Mouse (Mus musculus) NIH3T3 (cell line): ENCODE measurements at regions not wholly inside any gene's neighbourhood (a gene's known extent, or its start where the extent isn't known, plus 50 kb on each side); places are given as distances from the start of the nearest gene placed in this dataset.

Experiments
- DNase-seq: peaks from one replicate; pipeline ENCODE4 v3.0.0-alpha.2; 2012; ENCODE audit warnings: low read depth

DNA sequence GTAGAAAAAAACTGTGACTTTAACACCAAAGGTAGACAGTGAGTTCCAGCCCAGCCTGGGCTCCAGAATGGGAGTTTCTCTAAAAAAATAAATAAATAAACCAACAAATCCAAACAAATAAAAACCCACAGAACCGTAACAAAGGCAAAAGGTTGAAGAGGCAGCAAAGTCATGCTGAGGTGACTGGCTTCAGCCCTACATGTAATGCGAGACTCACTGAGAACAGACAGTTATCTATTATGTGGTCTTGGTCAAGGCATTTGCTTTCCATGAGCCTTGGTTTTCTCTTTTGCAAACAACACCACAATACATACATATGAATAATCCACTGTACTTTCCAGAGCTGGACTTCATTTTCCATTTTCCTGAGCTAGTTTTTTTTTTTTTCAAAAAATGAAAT is 516.6 kb upstream of the Adam5 start:
- peak; percentile 52 for DNase-seq

DNA sequence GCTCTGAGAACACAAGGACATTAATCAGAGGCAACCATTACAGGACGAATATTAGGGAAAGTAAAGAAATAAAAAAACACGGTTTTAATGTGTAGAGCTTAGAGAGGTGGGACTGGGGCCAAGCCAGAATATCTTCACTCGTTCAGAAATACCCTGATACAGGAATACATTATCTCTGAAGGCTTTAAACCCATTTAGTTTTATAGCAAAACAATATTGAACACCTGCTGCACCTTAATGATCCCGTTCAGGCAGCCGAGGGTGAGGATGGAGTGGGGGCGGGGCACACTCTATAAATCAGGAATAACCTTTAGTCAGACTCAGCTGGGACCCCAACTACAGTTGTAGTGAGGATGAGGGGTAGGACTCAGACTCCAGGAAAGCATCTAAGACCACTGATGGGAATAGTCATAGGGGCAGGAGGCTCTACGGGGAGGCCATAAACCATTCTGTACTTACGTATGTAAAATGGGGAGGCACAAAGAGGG is 508.0 kb upstream of the Adam5 start:
- no peak for DNase-seq

DNA sequence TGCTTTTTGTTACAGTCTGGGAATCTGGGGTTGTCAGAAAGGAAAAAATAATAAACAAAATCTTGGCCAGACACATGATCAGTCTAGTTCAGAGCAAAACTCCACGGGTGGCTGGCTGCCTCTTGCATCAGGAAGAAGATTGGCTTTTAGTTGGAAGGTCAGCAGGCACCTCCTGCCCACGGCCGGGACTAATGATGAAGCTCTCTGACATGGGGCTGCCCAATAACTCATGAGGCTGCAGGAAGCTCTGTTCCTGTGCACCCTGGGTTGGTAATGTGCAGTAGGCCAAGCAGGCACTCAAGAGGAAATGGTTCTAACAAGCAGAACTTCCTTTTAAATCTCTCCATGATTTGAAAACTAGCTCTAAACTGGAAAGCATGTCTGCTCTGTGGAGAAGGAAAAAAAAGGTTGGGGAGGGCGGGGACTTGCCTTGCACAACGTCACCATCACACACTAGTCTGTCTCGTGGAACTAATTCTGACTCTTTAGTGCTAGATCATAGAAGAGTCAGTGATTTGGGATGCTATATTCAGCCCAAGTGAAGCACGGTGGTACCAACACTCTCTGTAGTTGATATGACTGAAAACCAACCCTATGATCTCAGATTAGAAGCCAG is 507.1 kb upstream of the Adam5 start:
- peak; percentile 53 for DNase-seq

DNA sequence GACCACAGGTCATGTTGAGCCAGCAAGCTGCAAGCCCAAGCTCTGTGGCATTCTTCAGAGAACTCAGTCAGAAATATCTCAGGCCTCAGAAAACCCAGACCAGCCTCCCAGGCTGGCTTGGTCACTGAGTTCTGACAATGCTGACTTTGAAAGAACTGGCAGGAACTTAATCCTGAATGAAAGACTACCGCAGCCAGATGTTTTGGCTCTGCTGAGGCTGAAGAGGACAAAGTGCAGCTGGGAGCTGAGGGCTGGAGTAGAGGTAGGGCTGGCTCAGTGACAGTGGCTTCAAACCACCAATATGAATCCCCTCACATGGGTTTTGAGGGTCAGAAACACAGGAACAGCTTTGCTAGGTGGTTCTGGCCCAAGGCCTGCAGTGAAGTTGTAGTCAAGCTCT is 505.6 kb upstream of the Adam5 start:
- DNase-seq, result peak; percentile 43

DNA sequence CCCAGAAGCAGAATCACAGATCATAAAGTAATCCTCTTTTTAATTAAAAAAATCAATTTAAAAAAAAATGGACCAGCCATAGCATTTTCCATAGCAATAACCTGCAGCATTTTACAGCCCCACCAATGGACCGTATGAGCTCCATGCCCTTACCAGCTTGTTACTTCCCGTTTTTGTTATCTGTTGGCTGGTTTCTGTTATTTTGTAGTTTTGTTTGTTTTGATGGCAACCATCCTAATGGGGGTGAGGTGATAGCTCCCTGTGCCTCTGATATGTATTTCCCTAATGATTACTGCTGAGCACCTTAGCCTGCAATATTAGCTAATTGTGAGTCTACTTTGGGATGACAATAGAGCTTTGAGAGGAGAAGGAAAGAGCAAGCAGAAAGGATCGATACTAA is 504.1 kb upstream of the Adam5 start:
- no peak for DNase-seq

DNA sequence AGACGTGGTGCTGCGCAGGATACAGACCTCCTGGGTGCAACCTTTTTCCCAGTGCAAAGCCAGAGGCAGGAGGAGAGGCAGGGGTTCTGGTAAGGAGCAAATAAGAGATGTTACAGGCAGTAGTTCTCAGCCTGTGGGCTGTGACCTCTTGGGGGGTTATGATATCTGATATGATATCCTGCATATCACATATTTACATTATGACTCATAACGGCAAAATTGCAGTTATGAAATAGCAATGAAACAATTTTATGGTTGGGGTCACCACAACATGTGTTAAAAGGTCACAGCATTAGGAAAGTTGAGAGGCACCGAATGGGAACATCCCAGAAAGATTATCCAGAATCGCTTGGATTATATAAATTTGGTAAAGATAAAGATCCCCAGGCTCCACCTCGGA is 502.8 kb upstream of the Adam5 start:
- DNase-seq, result peak; percentile 40

DNA sequence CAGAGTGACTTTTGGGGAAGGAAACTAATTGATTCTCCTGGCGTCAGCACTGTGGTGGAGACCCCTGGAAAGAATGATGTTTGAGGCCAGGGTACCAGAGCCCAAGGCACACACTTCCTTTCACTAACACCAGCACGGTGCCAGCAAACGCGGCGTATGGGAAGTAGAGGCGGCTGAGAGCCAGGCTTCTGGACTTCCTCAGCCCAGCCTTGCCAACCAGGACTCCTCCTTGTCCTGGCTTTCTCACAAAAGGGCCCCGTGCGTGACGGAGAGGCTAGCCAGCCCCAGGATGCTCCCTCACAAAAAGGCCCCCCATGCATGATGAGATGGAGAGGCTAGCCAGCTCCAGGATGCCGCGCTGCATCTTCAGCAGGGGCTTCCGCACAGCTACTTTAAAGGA is 502.1 kb upstream of the Adam5 start:
- no peak for DNase-seq

DNA sequence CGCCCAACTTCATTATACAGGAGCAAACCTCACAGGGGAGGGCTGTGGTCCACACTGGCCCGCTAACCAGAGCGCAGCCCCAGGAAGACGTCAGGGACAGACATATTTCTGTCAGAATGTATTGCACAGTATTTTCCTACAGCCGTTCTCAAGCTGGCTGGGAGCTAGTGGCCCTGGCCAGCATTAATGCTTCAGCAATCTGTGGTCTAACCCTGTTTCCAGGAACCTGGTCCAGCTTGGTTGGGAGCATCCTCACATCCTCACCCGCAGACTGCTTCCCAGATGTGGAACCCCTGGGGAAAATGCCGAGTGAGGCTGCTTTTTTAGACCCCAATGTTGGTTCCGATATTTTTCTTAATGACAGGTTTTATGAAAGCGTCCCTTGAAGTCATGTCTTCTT is 500.6 kb upstream of the Adam5 start:
- DNase-seq, result no peak

DNA sequence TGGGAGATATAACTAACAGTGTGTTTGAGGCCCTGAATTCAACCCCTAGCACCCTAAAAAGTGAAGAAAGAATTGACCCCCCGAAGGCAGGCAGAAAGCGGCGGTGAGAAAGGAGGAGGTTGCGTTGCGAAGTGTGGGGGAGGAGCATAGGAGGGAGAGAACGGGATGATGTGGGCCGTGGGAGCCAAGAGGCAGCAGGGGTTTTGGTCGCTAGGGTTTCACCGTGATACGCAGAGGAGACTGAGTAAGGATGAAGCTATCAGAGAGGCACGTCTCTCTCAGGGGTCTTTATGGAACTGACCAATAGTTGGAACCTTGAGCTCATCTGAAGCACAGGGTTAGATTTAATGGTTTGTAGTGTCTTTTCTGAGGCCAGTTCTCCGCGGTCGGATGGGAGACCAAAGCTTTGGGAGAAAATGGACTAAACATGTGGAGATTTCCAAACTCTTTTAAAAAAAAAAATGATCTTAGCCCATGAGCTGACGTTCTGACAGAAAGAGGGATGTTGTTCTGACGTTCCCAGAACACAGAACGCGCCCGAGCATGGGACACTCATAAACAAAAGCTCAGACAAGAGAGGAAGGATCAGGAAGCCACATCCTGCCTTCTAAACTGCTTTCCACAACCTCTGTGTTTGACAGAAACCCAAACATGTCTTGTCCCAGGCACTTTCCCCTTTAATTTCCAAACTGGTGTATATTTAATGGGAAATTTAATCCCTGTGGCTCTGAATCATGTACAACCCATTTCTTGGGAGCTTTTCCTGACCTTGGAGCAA is 499.7 kb upstream of the Adam5 start:
- DNase-seq, result no peak

DNA sequence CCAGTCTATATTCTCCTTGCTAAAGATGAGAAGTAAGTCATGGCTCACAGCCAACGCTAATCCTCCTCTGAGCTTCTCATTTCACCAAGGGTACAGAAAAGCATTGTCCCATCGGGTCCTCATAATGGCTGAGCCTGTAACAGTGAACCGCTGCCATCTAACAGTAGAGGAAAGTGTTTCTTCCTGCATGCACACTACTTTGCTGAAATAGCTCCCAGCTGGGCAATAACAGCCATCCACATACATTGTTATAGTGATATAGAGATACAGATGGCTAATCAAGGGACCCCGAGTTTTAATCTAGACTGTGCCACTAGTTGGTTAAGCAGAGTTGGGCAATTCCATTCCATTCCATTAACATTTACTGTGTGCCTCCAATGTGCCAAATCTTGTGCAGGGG is 492.2 kb upstream of the Adam5 start:
- no peak for DNase-seq

DNA sequence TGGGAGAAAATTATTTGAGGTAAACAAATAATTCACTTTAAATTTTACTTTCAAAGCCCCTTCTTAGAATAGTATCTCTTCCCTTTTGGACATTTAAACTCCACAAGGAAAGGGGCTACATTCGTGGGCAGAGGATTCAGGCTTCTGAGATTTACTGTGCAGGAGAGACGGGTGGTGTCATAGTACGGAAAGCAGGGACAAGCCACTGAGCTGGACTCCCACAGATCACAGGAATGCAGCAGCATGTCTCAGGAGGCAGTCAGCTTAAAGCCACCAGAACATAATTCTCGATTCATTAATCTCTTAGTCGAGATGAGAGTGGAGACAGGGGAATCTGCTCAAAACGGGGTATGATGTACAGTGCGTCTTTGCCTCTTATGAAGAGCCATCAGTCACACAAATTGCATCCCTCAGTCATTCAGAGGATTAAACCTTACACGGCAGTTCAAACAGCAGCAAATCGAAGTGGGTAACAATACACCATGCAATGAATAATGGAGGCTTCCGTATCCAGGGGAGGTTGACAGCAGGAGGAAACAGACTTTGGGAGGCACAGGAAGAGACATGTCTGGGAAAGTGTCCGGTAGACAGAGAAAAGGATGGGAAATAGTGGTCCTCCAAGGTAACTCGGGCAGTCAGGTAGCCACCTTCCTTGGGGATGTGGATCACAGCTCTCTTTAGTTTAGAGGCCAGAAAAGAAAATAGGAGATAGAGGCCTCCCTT is 487.8 kb upstream of the Adam5 start:
- no peak for DNase-seq

DNA sequence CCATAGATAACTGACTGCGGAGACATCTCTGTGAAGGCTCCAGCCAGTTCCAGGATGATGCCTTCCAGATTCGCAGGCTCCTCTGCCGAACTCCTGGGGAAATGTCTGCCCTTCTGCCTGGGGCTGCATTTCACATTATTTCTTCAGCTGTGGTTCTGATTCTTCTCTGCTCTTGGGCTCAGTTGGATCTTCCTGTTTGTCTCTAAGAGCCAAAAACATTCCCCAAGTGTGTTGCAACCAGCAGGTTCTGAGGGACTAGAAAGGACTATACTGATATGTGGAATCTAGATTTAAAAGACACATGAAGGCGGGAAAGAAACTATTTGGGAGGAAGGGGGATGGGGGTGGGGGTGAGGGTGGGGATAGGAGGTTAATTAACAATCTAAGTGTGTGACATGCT is 483.8 kb upstream of the Adam5 start:
- DNase-seq, result no peak

DNA sequence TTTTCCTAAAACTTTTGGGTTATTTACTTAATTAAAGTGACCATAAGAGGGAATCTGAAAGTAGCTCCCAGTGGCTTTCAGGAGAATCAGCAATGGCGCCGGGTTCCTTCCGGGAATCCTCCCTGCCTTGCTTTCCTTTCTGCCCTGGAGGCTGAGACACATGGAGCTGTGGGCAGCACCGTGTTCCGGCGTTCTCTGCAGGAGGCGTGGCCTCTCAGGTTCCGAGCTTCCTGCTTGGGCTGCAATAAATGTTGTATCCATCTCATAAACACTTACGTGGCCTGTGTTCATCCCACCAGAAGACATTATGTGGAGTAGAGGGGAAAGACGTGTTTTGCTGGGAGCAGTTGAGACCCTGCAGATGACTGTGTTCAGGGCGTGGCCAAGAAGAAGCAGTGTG is 483.3 kb upstream of the Adam5 start:
- no peak for DNase-seq

DNA sequence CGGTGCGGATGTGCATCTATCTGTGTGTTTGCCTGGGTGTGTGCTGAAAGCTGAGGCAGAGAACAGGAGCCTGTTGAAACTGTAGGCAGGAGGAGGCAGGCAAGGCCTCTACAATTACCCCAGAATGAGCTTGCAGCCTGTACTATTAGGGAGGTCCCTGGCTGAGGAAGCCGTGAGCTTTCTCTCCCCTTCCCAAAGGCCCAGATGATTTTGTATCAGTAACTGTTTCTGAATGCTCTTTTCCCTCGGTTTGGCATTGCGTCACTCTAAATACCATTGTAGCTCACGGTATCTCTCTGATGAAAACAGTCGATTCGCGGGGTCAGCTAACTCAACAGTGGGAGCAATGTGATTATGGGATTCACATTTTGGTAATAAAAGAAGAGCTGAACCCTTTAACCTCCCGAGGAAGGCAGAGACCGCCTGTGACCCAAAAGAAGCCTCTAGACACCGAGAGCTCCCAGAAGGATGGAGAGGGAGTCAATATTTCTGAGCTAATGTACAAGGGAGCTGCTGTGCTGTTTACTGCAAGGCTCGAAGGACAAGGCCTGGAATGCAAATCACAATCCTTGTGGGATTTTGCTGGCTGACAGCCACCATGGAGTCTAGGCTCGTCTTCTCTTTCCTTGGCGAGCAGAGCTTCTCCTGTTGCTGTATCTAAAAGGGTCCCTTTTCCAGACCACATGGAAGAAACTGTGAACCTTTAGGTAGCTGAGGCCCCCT is 482.8 kb upstream of the Adam5 start:
- peak; percentile 75 for DNase-seq
